Mouse (Mus musculus) erythroblast, embryonic 14.5 days (primary cell): Measurements from ENCODE around the gene Sav1.

Source experiments
- GATA1 ChIP-seq: IDR thresholded peaks from 2 replicates; pipeline ENCODE4 v1.6.1; 2012; ENCODE audit warnings: low read length, inconsistent platforms, mixed read lengths
- TAL1 ChIP-seq: IDR thresholded peaks from 3 replicates; pipeline ENCODE4 v1.6.1; 2012; ENCODE audit warnings: low read length, inconsistent platforms, mixed read lengths

- no peak for TF ChIP-seq GATA1
- TF ChIP-seq TAL1 = no peak
Observed at GRCm38 (mm10) chr12:69995382-69995781, 8.6 kb upstream of the Sav1 start.
